Mouse (Mus musculus) hindbrain, postnatal 0 days (tissue): ENCODE measurements around the gene Smpd3. TPM values are rescaled to one million over a fixed set of nuclear protein-coding genes. Genes with fewer than 3 reads are reported as not detected.
"Not testable (repeated sequence)": the region's sequence is repeated elsewhere in the genome, so short reads cannot be mapped to it uniquely, and the experiment has no call there.

Experiments used
- ATAC-seq: fragments of 200-750 bp; cut with Nextera tagmentation; 2 replicates; pipeline ENCODE4 v1.8.0; 2017; ENCODE audit warnings: mild to moderate bottlenecking, moderate TSS enrichment, moderate library complexity
- DNase-seq: peaks from one replicate; pipeline ENCODE4 v3.0.0-alpha.2; 2015; ENCODE audit warnings: low spot score
- H3K27ac ChIP-seq: fragments of 300-500 bp; sonication (generic); 2 replicates; pipeline ENCODE4 v1.5.1; 2014; ENCODE audit warnings: mild to moderate bottlenecking
- H3K27me3 ChIP-seq: fragments of 300-500 bp; sonication (generic); 2 replicates; pipeline ENCODE4 v1.6.1; 2014; ENCODE audit warnings: low read length, mixed read lengths; ENCODE audit not compliant: insufficient read depth
- H3K36me3 ChIP-seq: fragments of 300-500 bp; sonication (generic); 2 replicates; pipeline ENCODE4 v1.6.1; 2014; ENCODE audit warnings: low read length, mixed read lengths; ENCODE audit not compliant: insufficient read depth
- H3K4me1 ChIP-seq: fragments of 300-500 bp; sonication (generic); 2 replicates; pipeline ENCODE4 v1.6.1; 2014; ENCODE audit warnings: antibody characterized with exemption, low read length, mixed read lengths; ENCODE audit not compliant: insufficient read depth
- H3K4me2 ChIP-seq: fragments of 300-500 bp; sonication (generic); 2 replicates; pipeline ENCODE4 v1.6.1; 2014; ENCODE audit warnings: low read depth, mild to moderate bottlenecking, low read length, moderate library complexity, mixed read lengths
- H3K4me3 ChIP-seq: fragments of 300-500 bp; sonication (generic); 2 replicates; pipeline ENCODE4 v1.5.1; 2014; ENCODE audit warnings: low read length
- H3K9ac ChIP-seq: fragments of 300-500 bp; sonication (generic); replicated peaks from 2 replicates; pipeline ENCODE4 v1.6.1; 2014; ENCODE audit warnings: mild to moderate bottlenecking, low read length, moderate library complexity, mixed read lengths
- H3K9me3 ChIP-seq: fragments of 300-500 bp; sonication (generic); 2 replicates; pipeline ENCODE4 v1.6.1; 2016; ENCODE audit warnings: low read length, mixed read lengths
- CTCF ChIP-seq: IDR thresholded peaks from 2 replicates; pipeline ENCODE4 v1.5.1; 2016; ENCODE audit warnings: antibody characterized with exemption, control low read depth, low read depth
- WGBS: fragments of 180-500 bp; shearing (Covaris S2); extraction: QIAGEN DNeasy Blood & Tissue Kit; methylation state at CpG from one replicate; pipeline ENCODE4 v1.1.7; 2014; 5-methylcytosine and 5-hydroxymethylcytosine counted together
- polyA plus RNA-seq: library from polyadenylated mRNA; unstranded; fragments of >200 nt; fragmentation: Nextera tagmentation; extraction: Ambion mirVana; gene quantifications from 2 replicates; pipeline ENCODE4 v1.2.1, GENCODE M21; 2015
- total RNA-seq: library from RNA; depleted of rRNA; stranded (reverse); fragments of >200 nt; gene quantifications from 2 replicates; pipeline ENCODE4 v1.2.3, GENCODE M21; 2014

Gene Smpd3
- total and polyA plus RNA-seq, 2 experiments from 2014 or later, result 58.2 to 88.3 TPM

- H3K9me3 ChIP-seq, result no peaks in the 10 kb centered on the region
- H3K9ac ChIP-seq, result no peak overlapping the region
- no peaks in the 10 kb centered on the region for H3K27me3 ChIP-seq
- no peak for TF ChIP-seq CTCF
- DNase-seq, result no peak
- peaks cover 10% of the 10 kb centered on the region; the same call in 1 of the 2 replicates for H3K4me1 ChIP-seq
- H3K36me3 ChIP-seq, result no peaks in the 10 kb centered on the region
- no peak for ATAC-seq
- WGBS, result 64% methylated on average over 2 of the region's 2 CpGs
- H3K4me3 ChIP-seq, result no peak overlapping the region
- no peak overlapping the region for H3K27ac ChIP-seq
- no peak overlapping the region for H3K4me2 ChIP-seq
These were observed 30.2 kb downstream of the Smpd3 start for GRCm38 (mm10) chr8:106307586-106307985.

DNA sequence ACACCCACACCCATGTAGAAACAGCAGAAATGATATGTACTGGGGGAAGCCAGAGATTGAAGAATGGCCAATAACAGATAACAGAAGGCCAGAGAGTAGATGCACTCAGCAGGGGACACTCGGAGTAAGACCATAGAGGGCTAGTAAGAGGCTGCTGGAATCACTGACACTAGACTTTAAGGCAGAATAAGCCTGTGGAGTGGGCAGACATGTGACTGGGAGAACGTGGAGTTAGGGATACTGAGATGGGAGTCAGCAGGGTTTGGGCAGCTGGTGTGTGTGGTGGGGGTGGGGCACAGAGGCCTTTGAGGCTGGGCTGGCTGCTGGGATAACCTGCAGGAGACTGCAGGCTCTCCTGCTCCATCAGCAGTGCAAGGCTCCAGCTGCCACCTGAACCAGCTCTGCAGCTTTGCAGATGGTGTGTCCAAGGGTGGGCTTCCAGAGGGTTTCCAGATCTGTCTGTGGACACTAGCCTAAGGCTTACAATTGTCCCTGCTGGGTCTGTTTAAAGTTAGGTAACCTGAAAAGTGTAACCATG is 31.0 kb downstream of the Smpd3 start:
- 37% methylated on average over 2 of the region's 2 CpGs for whole genome bisulfite sequencing
- H3K36me3 ChIP-seq, H3K27me3 ChIP-seq, H3K4me2 ChIP-seq, H3K9me3 ChIP-seq, H3K9ac ChIP-seq, H3K4me3 ChIP-seq, H3K27ac ChIP-seq, H3K4me1 ChIP-seq: not testable (repeated sequence)
- ATAC-seq (peak; percentile 53; the same call in 1 of the 2 replicates), DNase-seq (peak; percentile 26)

DNA sequence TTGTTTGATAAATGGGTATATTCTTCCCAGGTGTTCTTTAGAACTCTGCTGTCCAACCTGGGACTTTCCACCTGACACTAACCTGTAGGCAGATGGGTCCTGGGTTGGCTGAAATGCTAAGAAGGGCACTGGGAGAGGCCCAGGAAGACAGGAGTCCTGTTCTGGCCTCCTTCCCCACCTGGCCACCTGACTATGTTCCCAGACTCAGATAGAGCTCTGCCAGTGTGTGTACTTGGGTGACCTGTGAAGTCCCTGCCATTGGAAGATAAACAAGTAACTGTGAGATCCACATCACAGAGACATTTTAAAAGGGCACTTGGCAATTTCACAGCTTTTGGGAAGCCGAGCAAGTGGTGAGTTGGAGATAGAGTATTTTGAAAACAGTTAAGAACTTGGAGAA is 31.7 kb downstream of the Smpd3 start:
- H3K4me1 ChIP-seq, result peaks cover 13% of the 10 kb centered on the region; the same call in 1 of the 2 replicates
- no peak for TF ChIP-seq CTCF
- WGBS, result 91% methylated on average over 1 of the region's 1 CpGs
- DNase-seq (no peak), ATAC-seq (no peak)
- no peak overlapping the region for H3K9ac ChIP-seq
- no peak overlapping the region for H3K27ac ChIP-seq
- H3K4me2 ChIP-seq, result no peak overlapping the region
- H3K27me3 ChIP-seq, result no peaks in the 10 kb centered on the region
- no peak overlapping the region for H3K4me3 ChIP-seq
- H3K9me3 ChIP-seq, result no peaks in the 10 kb centered on the region
- H3K36me3 ChIP-seq, result no peaks in the 10 kb centered on the region

- H3K4me1 ChIP-seq, result peaks cover 19% of the 10 kb centered on the region; the same call in 1 of the 2 replicates
- no peak for DNase-seq
- H3K27ac ChIP-seq, result no peak overlapping the region
- H3K9ac ChIP-seq, result no peak overlapping the region
- H3K27me3 ChIP-seq, result no peaks in the 10 kb centered on the region
- H3K4me2 ChIP-seq, result no peak overlapping the region
- H3K4me3 ChIP-seq, result no peak overlapping the region
- TF ChIP-seq CTCF, result no peak
- no peaks in the 10 kb centered on the region for H3K36me3 ChIP-seq
- 93% methylated on average over 3 of the region's 3 CpGs for WGBS
- no peak for ATAC-seq
- no peaks in the 10 kb centered on the region for H3K9me3 ChIP-seq
These were observed 32.5 kb downstream of the Smpd3 start for GRCm38 (mm10) chr8:106305301-106305700.

DNA sequence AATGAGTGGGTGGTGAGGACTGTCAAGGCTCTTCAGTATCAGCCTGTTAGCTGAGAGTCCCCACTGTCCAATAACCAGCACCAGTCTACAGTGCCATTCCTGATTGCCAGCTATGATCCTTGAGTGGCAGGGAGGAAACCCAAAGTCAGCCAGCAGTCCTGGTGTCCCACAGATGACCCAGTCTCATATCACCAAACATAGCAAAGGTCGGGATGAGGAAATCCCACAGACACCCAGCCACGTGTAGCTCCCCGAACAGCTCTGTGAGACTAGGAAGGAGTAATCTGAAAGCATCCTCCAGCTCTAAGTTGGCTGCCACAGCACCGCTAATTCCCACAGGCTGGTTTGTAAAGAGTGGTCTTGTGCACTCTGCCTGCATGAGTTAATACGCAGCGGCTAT is 33.5 kb downstream of the Smpd3 start:
- no peak for TF ChIP-seq CTCF
- no peaks in the 10 kb centered on the region for H3K27me3 ChIP-seq

GRCm38 (mm10) chr8:106300739-106301715 is 36.8 kb downstream of the Smpd3 start:
- Histone ChIP-seq H3K9me3 (no peaks in the 10 kb centered on the region), H3K36me3 (no peaks in the 10 kb centered on the region), H3K9ac (no peak overlapping the region), H3K27me3 (no peaks in the 10 kb centered on the region), H3K4me2 (no peak overlapping the region), H3K4me3 (no peak overlapping the region), H3K27ac (peak overlapping the region; percentile 27; the same call in 1 of the 2 replicates), H3K4me1 (peaks cover 13% of the 10 kb centered on the region)
- TF ChIP-seq CTCF, result no peak
- WGBS, result 36% methylated on average over 9 of the region's 9 CpGs
- peak; percentile 35; the same call in 1 of the 2 replicates for ATAC-seq
- DNase-seq, result peak; percentile 64

More for the DNA sequence above, 33.5 kb downstream of the Smpd3 start:
- H3K4me2 ChIP-seq, result no peak overlapping the region
- no peak overlapping the region for H3K9ac ChIP-seq
- H3K4me1 ChIP-seq, result peaks cover 19% of the 10 kb centered on the region; the same call in 1 of the 2 replicates
- DNase-seq (no peak), ATAC-seq (no peak)
- no peaks in the 10 kb centered on the region for H3K36me3 ChIP-seq
- WGBS, result 84% methylated on average over 6 of the region's 6 CpGs
- no peaks in the 10 kb centered on the region for H3K9me3 ChIP-seq
- no peak overlapping the region for H3K4me3 ChIP-seq
- H3K27ac ChIP-seq, result no peak overlapping the region
